Mouse (Mus musculus): ENCODE measurements at regions not wholly inside any gene's neighbourhood (a gene's known extent, or its start where the extent isn't known, plus 50 kb on each side); places are given as distances from the start of the nearest gene placed in this dataset.

GRCm38 (mm10) chr17:81193230-81193871 lies 128.5 kb upstream of the Thumpd2 start:
- TF ChIP-seq CTCF (IDR thresholded peaks at IDR 0.05; ENCODE audit: low read depth, low read length) (no peak), POLR2A (IDR thresholded peaks at IDR 0.05; ENCODE audit: borderline replicate concordance, low read depth, low read length) (no peak)

Data from bone marrow macrophage, adult 2 months (primary cell).